Mouse (Mus musculus) hindbrain, embryonic 11.5 days (tissue): ENCODE data around the gene Sctr. TPM values are rescaled to one million over a fixed set of nuclear protein-coding genes. Genes with fewer than 3 reads are reported as not detected.

Experiments
- ATAC-seq: fragments of 200-750 bp; cut with Nextera tagmentation; 2 replicates; pipeline ENCODE4 v1.8.0; 2017; ENCODE audit warnings: mild to moderate bottlenecking, moderate TSS enrichment, moderate library complexity; ENCODE audit not compliant: low FRiP score
- DNase-seq: peaks from one replicate; pipeline ENCODE4 v3.0.0-alpha.2; 2015; ENCODE audit warnings: low spot score
- H3K27ac ChIP-seq: fragments of 300-500 bp; sonication (generic); 2 replicates; pipeline ENCODE4 v1.5.1; 2014; ENCODE audit warnings: mild to moderate bottlenecking, low read depth, low read length
- H3K27me3 ChIP-seq: fragments of 300-500 bp; sonication (generic); 2 replicates; pipeline ENCODE4 v1.6.1; 2014; ENCODE audit warnings: mild to moderate bottlenecking, low read length, moderate library complexity, mixed read lengths; ENCODE audit not compliant: control insufficient read depth, insufficient read depth
- H3K36me3 ChIP-seq: fragments of 300-500 bp; sonication (generic); 2 replicates; pipeline ENCODE4 v1.6.1; 2014; ENCODE audit warnings: mild to moderate bottlenecking, low read length, moderate library complexity, mixed read lengths; ENCODE audit not compliant: control insufficient read depth, insufficient read depth
- H3K4me1 ChIP-seq: fragments of 300-500 bp; sonication (generic); replicated peaks from 2 replicates; pipeline ENCODE4 v1.6.1; 2014; ENCODE audit warnings: low read length, mixed read lengths; ENCODE audit not compliant: control insufficient read depth, insufficient read depth
- H3K4me2 ChIP-seq: fragments of 300-500 bp; sonication (generic); replicated peaks from 2 replicates; pipeline ENCODE4 v1.6.1; 2014; ENCODE audit warnings: mild to moderate bottlenecking, low read depth, low read length
- H3K4me3 ChIP-seq: fragments of 300-500 bp; sonication (generic); 2 replicates; pipeline ENCODE4 v1.5.1; 2014; ENCODE audit warnings: low read depth, low read length
- H3K9ac ChIP-seq: fragments of 300-500 bp; sonication (generic); 2 replicates; pipeline ENCODE4 v1.6.1; 2014; ENCODE audit warnings: low read depth, low read length
- H3K9me3 ChIP-seq: fragments of 300-500 bp; sonication (generic); 2 replicates; pipeline ENCODE4 v1.6.1; 2016; ENCODE audit warnings: low read length; ENCODE audit not compliant: control insufficient read depth
- WGBS: fragments of 180-500 bp; shearing (Covaris S2); extraction: QIAGEN DNeasy Blood & Tissue Kit; methylation state at CpG from one replicate; pipeline ENCODE4 v1.1.7; 2014; 5-methylcytosine and 5-hydroxymethylcytosine counted together
- polyA plus RNA-seq: library from polyadenylated mRNA; unstranded; fragments of >200 nt; fragmentation: Nextera tagmentation; extraction: Ambion mirVana; gene quantifications from 2 replicates; pipeline ENCODE4 v1.2.1, GENCODE M21; 2014

Gene Sctr
- polyA plus RNA-seq, 1 experiment from 2014 or later, result 0.73 TPM

- ATAC-seq, result no peak
- H3K9ac ChIP-seq, result no peak overlapping the region
- WGBS, result 59% methylated on average over 7 of the region's 7 CpGs
Observed at GRCm38 (mm10) chr1:120056236-120056635, 49.5 kb downstream of the Sctr start.

GRCm38 (mm10) chr1:120057044-120057443 is 50.4 kb downstream of the Sctr start:
- Histone ChIP-seq H3K4me1 (no peaks in the 10 kb centered on the region), H3K4me3 (no peak overlapping the region), H3K9ac (no peak overlapping the region), H3K27me3 (no peaks in the 10 kb centered on the region), H3K9me3 (no peaks in the 10 kb centered on the region), H3K36me3 (no peaks in the 10 kb centered on the region), H3K27ac (no peak overlapping the region), H3K4me2 (no peak overlapping the region)
- 71% methylated on average over 14 of the region's 14 CpGs for WGBS
- DNase-seq (no peak), ATAC-seq (no peak)

More at GRCm38 (mm10) chr1:120056236-120056635, 49.5 kb downstream of the Sctr start:
- Histone ChIP-seq H3K27ac (no peak overlapping the region), H3K27me3 (no peaks in the 10 kb centered on the region), H3K4me3 (no peak overlapping the region), H3K4me1 (no peaks in the 10 kb centered on the region), H3K9me3 (no peaks in the 10 kb centered on the region), H3K36me3 (no peaks in the 10 kb centered on the region), H3K4me2 (no peak overlapping the region)
- DNase-seq, result no peak

GRCm38 (mm10) chr1:120057674-120058430 is 51.2 kb downstream of the Sctr start:
- ATAC-seq, result no peak
- Histone ChIP-seq H3K9ac (no peak overlapping the region), H3K4me3 (no peak overlapping the region), H3K27ac (no peak overlapping the region), H3K9me3 (no peaks in the 10 kb centered on the region), H3K4me1 (no peaks in the 10 kb centered on the region), H3K4me2 (no peak overlapping the region), H3K27me3 (no peaks in the 10 kb centered on the region), H3K36me3 (no peaks in the 10 kb centered on the region)
- no peak for DNase-seq
- 79% methylated on average over 8 of the region's 8 CpGs for WGBS

GRCm38 (mm10) chr1:120060687-120061086 is 54.0 kb downstream of the Sctr start:
- Histone ChIP-seq H3K4me2 (no peak overlapping the region), H3K4me3 (no peak overlapping the region), H3K27ac (no peak overlapping the region), H3K9ac (no peak overlapping the region), H3K27me3 (no peaks in the 10 kb centered on the region), H3K4me1 (no peaks in the 10 kb centered on the region), H3K36me3 (no peaks in the 10 kb centered on the region), H3K9me3 (no peaks in the 10 kb centered on the region)
- DNase-seq (no peak), ATAC-seq (no peak)
- WGBS, result 76% methylated on average over 5 of the region's 5 CpGs

GRCm38 (mm10) chr1:120062231-120062630 is 55.5 kb downstream of the Sctr start:
- 88% methylated on average over 7 of the region's 7 CpGs for WGBS
- Histone ChIP-seq H3K9ac (no peak overlapping the region), H3K9me3 (no peaks in the 10 kb centered on the region), H3K27ac (no peak overlapping the region), H3K4me2 (no peak overlapping the region), H3K4me3 (no peak overlapping the region), H3K27me3 (no peaks in the 10 kb centered on the region), H3K36me3 (no peaks in the 10 kb centered on the region), H3K4me1 (no peaks in the 10 kb centered on the region)
- DNase-seq (no peak), ATAC-seq (no peak)

GRCm38 (mm10) chr1:120064036-120064682 is 57.5 kb downstream of the Sctr start:
- H3K36me3 ChIP-seq, result no peaks in the 10 kb centered on the region
- no peaks in the 10 kb centered on the region for H3K27me3 ChIP-seq
- no peaks in the 10 kb centered on the region for H3K4me1 ChIP-seq
- WGBS, result 88% methylated on average over 11 of the region's 11 CpGs
- no peak overlapping the region for H3K9ac ChIP-seq
- no peak for DNase-seq
- H3K4me2 ChIP-seq, result no peak overlapping the region
- no peak for ATAC-seq
- no peak overlapping the region for H3K27ac ChIP-seq
- H3K4me3 ChIP-seq, result no peak overlapping the region
- no peaks in the 10 kb centered on the region for H3K9me3 ChIP-seq

- Histone ChIP-seq H3K27ac (no peak overlapping the region), H3K27me3 (no peaks in the 10 kb centered on the region), H3K9me3 (no peaks in the 10 kb centered on the region), H3K4me2 (no peak overlapping the region), H3K4me1 (no peaks in the 10 kb centered on the region), H3K9ac (no peak overlapping the region), H3K4me3 (no peak overlapping the region), H3K36me3 (no peaks in the 10 kb centered on the region)
- ATAC-seq (no peak), DNase-seq (no peak)
- 78% methylated on average over 8 of the region's 8 CpGs for WGBS
Observed at GRCm38 (mm10) chr1:120066159-120066558, 59.5 kb downstream of the Sctr start.

GRCm38 (mm10) chr1:120066625-120067024 is 59.9 kb downstream of the Sctr start:
- no peaks in the 10 kb centered on the region for H3K4me1 ChIP-seq
- H3K9me3 ChIP-seq, result no peaks in the 10 kb centered on the region
- H3K4me3 ChIP-seq, result no peak overlapping the region
- ATAC-seq, result no peak
- no peak overlapping the region for H3K9ac ChIP-seq
- no peak overlapping the region for H3K4me2 ChIP-seq
- no peak for DNase-seq
- no peaks in the 10 kb centered on the region for H3K36me3 ChIP-seq
- H3K27me3 ChIP-seq, result no peaks in the 10 kb centered on the region; the same call in 1 of the 2 replicates
- WGBS, result 87% methylated on average over 3 of the region's 3 CpGs
- H3K27ac ChIP-seq, result no peak overlapping the region

- Histone ChIP-seq H3K27ac (no peak overlapping the region), H3K4me3 (no peak overlapping the region), H3K36me3 (no peaks in the 10 kb centered on the region), H3K4me1 (no peaks in the 10 kb centered on the region), H3K4me2 (no peak overlapping the region), H3K27me3 (peaks cover 10% of the 10 kb centered on the region), H3K9me3 (no peaks in the 10 kb centered on the region), H3K9ac (no peak overlapping the region)
- no peak for ATAC-seq
- 77% methylated on average over 5 of the region's 5 CpGs for WGBS
- DNase-seq, result no peak
Observed at GRCm38 (mm10) chr1:120069120-120069519, 62.4 kb downstream of the Sctr start.
